Mouse (Mus musculus): ENCODE data around the gene Atg7. TPM values are rescaled to one million over a fixed set of nuclear protein-coding genes. Genes with fewer than 3 reads are reported as not detected.
A peak's percentile ranks its signal among the peaks of the same experiment; 100 is the strongest.

Gene Atg7
- polyA plus RNA-seq, 1 experiment = 18.7 TPM

DNA sequence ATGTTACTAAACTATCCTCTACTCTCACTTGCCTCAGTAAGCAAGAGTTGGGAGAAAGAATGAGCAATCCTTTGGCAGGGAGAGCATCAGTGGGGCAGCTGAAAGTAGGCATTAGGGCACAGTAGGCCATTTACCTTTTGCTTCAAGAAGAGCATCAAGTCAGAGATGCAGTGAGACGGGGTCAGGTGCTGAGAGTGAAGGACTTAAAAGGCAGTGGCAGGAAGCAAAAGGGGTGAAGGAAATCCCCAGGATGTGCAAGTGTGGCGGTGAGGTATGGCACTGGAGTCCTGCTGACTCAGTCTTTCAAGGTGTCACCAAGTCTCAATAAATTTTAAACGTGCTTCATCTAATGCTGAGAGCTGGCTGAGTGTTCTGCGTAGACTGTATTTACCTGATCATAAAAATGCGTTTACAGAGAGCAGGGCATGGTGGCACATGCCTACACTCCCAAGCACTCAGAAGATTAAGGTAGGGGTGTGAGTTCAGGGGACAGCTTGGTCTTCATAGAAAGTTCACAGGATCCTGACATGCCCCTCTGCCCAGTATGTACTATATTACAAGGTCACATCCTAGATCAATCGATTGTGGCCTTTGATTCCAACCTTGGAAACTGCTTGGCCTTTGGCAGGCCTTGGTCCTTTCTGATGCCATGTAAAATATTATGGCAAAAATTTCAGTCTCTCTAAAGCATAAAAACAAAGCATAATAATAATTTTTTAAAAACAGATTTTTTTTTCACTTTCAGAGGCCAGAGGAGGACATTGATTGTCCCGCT is 14.1 kb downstream of the Atg7 start:
- H3K4me3 ChIP-seq = no peak overlapping the region
- H3K36me3 ChIP-seq (ENCODE audit: control insufficient read depth, insufficient read depth) = no peaks in the 10 kb centered on the region
- no peaks in the 10 kb centered on the region for H3K79me2 ChIP-seq (ENCODE audit: control insufficient read depth, insufficient read depth)
- no peak overlapping the region for H3K4me2 ChIP-seq (ENCODE audit: low read depth)
- H3K27me3 ChIP-seq (ENCODE audit: control insufficient read depth, insufficient read depth, insufficient read length) = no peaks in the 10 kb centered on the region
- TF ChIP-seq MAX (IDR thresholded peaks at IDR 0.05; ENCODE audit: low read depth) = no peak
- no peak for TF ChIP-seq POLR2A (IDR thresholded peaks at IDR 0.05; ENCODE audit: insufficient read length, low read depth)
- TF ChIP-seq POLR2AphosphoS2 (IDR thresholded peaks at IDR 0.05; ENCODE audit: insufficient read length, low read depth) = no peak
- no peak for TF ChIP-seq TCF3 (IDR thresholded peaks at IDR 0.05; ENCODE audit: insufficient read length, low read depth)
- TF ChIP-seq MYOD1 (IDR thresholded peaks at IDR 0.05; ENCODE audit: control insufficient read depth in 1 of 3, insufficient read length in 2 of 3, low read depth in 2 of 3) = no peak
- TF ChIP-seq SRF (IDR thresholded peaks at IDR 0.05; ENCODE audit: control insufficient read depth, insufficient read length, low read depth) = no peak
- TF ChIP-seq REST (IDR thresholded peaks at IDR 0.05; ENCODE audit: insufficient read depth, insufficient read length) = no peak
- TF ChIP-seq TCF12 (IDR thresholded peaks at IDR 0.05; ENCODE audit: insufficient read depth, poor library complexity, severe bottlenecking) = no peak
- TF ChIP-seq USF1 (IDR thresholded peaks at IDR 0.05; ENCODE audit: low read depth) = no peak
- TF ChIP-seq E2F4 (IDR thresholded peaks at IDR 0.05; ENCODE audit: insufficient read depth) = no peak
- no peak overlapping the region for H3ac ChIP-seq (ENCODE audit: control insufficient read depth, insufficient read length)

GRCm38 (mm10) chr6:114657807-114658206 is 14.9 kb downstream of the Atg7 start:
- Histone ChIP-seq H3K79me2 (ENCODE audit: control insufficient read depth, insufficient read depth) (no peaks in the 10 kb centered on the region), H3K27me3 (ENCODE audit: control insufficient read depth, insufficient read depth, insufficient read length) (no peaks in the 10 kb centered on the region), H3K4me3 (no peak overlapping the region), H3K36me3 (ENCODE audit: control insufficient read depth, insufficient read depth) (no peaks in the 10 kb centered on the region), H3K4me2 (ENCODE audit: low read depth) (no peak overlapping the region), H3ac (ENCODE audit: control insufficient read depth, insufficient read length) (no peak overlapping the region)
- TF ChIP-seq TCF12 (IDR thresholded peaks at IDR 0.05; ENCODE audit: insufficient read depth, poor library complexity, severe bottlenecking) = no peak
- TF ChIP-seq POLR2A (IDR thresholded peaks at IDR 0.05; ENCODE audit: insufficient read length, low read depth) = no peak
- no peak for TF ChIP-seq SRF (IDR thresholded peaks at IDR 0.05; ENCODE audit: control insufficient read depth, insufficient read length, low read depth)
- no peak for TF ChIP-seq MAX (IDR thresholded peaks at IDR 0.05; ENCODE audit: low read depth)
- no peak for TF ChIP-seq REST (IDR thresholded peaks at IDR 0.05; ENCODE audit: insufficient read depth, insufficient read length)
- no peak for TF ChIP-seq POLR2AphosphoS2 (IDR thresholded peaks at IDR 0.05; ENCODE audit: insufficient read length, low read depth)
- no peak for TF ChIP-seq USF1 (IDR thresholded peaks at IDR 0.05; ENCODE audit: low read depth)
- no peak for TF ChIP-seq MYOD1 (IDR thresholded peaks at IDR 0.05; ENCODE audit: control insufficient read depth in 1 of 3, insufficient read length in 2 of 3, low read depth in 2 of 3)
- TF ChIP-seq MYOG (IDR thresholded peaks at IDR 0.05; ENCODE audit: control insufficient read depth in 1 of 3, insufficient read depth in 1 of 3, insufficient read length in 2 of 3, low read depth in 2 of 3) = no peak
- TF ChIP-seq TCF3 (IDR thresholded peaks at IDR 0.05; ENCODE audit: insufficient read length, low read depth) = no peak
- no peak for TF ChIP-seq E2F4 (IDR thresholded peaks at IDR 0.05; ENCODE audit: insufficient read depth)

GRCm38 (mm10) chr6:114659278-114659991 is 16.5 kb downstream of the Atg7 start:
- no peaks in the 10 kb centered on the region for H3K79me2 ChIP-seq (ENCODE audit: control insufficient read depth, insufficient read depth)
- no peak for TF ChIP-seq TCF3 (IDR thresholded peaks at IDR 0.05; ENCODE audit: insufficient read length, low read depth)
- no peak for TF ChIP-seq USF1 (IDR thresholded peaks at IDR 0.05; ENCODE audit: low read depth)
- no peak for TF ChIP-seq MAX (IDR thresholded peaks at IDR 0.05; ENCODE audit: low read depth)
- TF ChIP-seq REST (IDR thresholded peaks at IDR 0.05; ENCODE audit: insufficient read depth, insufficient read length) = no peak
- no peak for TF ChIP-seq E2F4 (IDR thresholded peaks at IDR 0.05; ENCODE audit: insufficient read depth)
- no peak for TF ChIP-seq MYOD1 (IDR thresholded peaks at IDR 0.05; ENCODE audit: control insufficient read depth in 1 of 3, insufficient read length in 2 of 3, low read depth in 2 of 3)
- no peak for TF ChIP-seq MYOG (IDR thresholded peaks at IDR 0.05; ENCODE audit: control insufficient read depth in 1 of 3, insufficient read depth in 1 of 3, insufficient read length in 2 of 3, low read depth in 2 of 3)
- TF ChIP-seq TCF12 (IDR thresholded peaks at IDR 0.05; ENCODE audit: insufficient read depth, poor library complexity, severe bottlenecking) = no peak
- TF ChIP-seq POLR2A (IDR thresholded peaks at IDR 0.05; ENCODE audit: insufficient read length, low read depth) = no peak
- no peak for TF ChIP-seq POLR2AphosphoS2 (IDR thresholded peaks at IDR 0.05; ENCODE audit: insufficient read length, low read depth)
- TF ChIP-seq SRF (IDR thresholded peaks at IDR 0.05; ENCODE audit: control insufficient read depth, insufficient read length, low read depth) = no peak
- TF ChIP-seq CEBPB (IDR thresholded peaks at IDR 0.05; ENCODE audit: insufficient read depth, poor library complexity, severe bottlenecking) = no peak
- peak overlapping the region; percentile 15 for H3K4me2 ChIP-seq (ENCODE audit: low read depth)
- H3K27me3 ChIP-seq (ENCODE audit: control insufficient read depth, insufficient read depth, insufficient read length) = no peaks in the 10 kb centered on the region
- H3K36me3 ChIP-seq (ENCODE audit: control insufficient read depth, insufficient read depth) = no peaks in the 10 kb centered on the region
- H3ac ChIP-seq (ENCODE audit: control insufficient read depth, insufficient read length) = no peak overlapping the region
- no peak overlapping the region for H3K4me3 ChIP-seq

- H3ac ChIP-seq (ENCODE audit: control insufficient read depth, insufficient read length) = no peak overlapping the region
- peak in 1 of 3 experiments; percentile 30 for TF ChIP-seq MYOG (IDR thresholded peaks at IDR 0.05; ENCODE audit: control insufficient read depth in 1 of 3, insufficient read depth in 1 of 3, insufficient read length in 2 of 3, low read depth in 2 of 3)
- no peak for TF ChIP-seq E2F4 (IDR thresholded peaks at IDR 0.05; ENCODE audit: insufficient read depth)
- TF ChIP-seq TCF12 (IDR thresholded peaks at IDR 0.05; ENCODE audit: insufficient read depth, poor library complexity, severe bottlenecking) = no peak
- peak; percentile 87 for TF ChIP-seq CEBPB (IDR thresholded peaks at IDR 0.05; ENCODE audit: insufficient read depth, poor library complexity, severe bottlenecking)
- no peak for TF ChIP-seq REST (IDR thresholded peaks at IDR 0.05; ENCODE audit: insufficient read depth, insufficient read length)
- TF ChIP-seq MAX (IDR thresholded peaks at IDR 0.05; ENCODE audit: low read depth) = no peak
- no peaks in the 10 kb centered on the region for H3K79me2 ChIP-seq (ENCODE audit: control insufficient read depth, insufficient read depth)
Measured at GRCm38 (mm10) chr6:114659992-114660800, 17.3 kb downstream of the Atg7 start.

More at GRCm38 (mm10) chr6:114659992-114660800, 17.3 kb downstream of the Atg7 start:
- Histone ChIP-seq H3K4me3 (no peak overlapping the region), H3K36me3 (ENCODE audit: control insufficient read depth, insufficient read depth) (no peaks in the 10 kb centered on the region), H3K27me3 (ENCODE audit: control insufficient read depth, insufficient read depth, insufficient read length) (no peaks in the 10 kb centered on the region), H3K4me2 (ENCODE audit: low read depth) (peak overlapping the region; percentile 15)

Measured in myocyte (in vitro differentiated cells).